Mouse (Mus musculus) left cerebral cortex, postnatal 25 days (tissue): ENCODE measurements at regions not wholly inside any gene's neighbourhood (a gene's known extent, or its start where the extent isn't known, plus 50 kb on each side); places are given as distances from the start of the nearest gene placed in this dataset.
"Not testable (repeated sequence)": the region's sequence is repeated elsewhere in the genome, so short reads cannot be mapped to it uniquely, and the experiment has no call there.

Experiments used
- DNase-seq, 2 experiments: peaks; one replicate each; pipeline ENCODE4 v3.0.0; 2022; ENCODE audit warnings: low spot score in 2 of 2, mixed read lengths in 1 of 2
- intact Hi-C: fragments of 180-260 bp; cut with DNase I; formaldehyde crosslinking; loops from one replicate; pipeline ENCODE4 v1.15.1; 2025

DNA sequence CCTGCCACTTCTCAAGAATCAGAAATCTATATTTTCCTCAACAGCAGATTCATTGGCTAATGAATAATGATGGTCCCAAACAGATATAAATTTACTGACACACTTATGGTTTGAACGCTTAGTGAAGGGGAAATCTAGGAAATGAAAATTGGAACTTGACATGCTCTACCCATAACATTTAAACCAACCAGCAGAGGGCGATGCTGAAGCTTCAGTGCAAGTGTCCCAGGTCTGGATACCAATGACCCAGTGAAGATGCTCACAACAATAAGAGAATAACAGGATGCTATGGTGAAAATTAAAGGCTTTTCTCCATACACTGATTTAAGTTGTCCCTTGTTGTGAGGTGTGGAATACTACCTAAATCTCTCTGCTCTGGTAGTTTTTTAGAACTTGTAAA is 236.0 kb upstream of the Rorb start:
- peak in 1 of 2 experiments; percentile 8 for DNase-seq
- intact Hi-C loops: no loop called here

DNA sequence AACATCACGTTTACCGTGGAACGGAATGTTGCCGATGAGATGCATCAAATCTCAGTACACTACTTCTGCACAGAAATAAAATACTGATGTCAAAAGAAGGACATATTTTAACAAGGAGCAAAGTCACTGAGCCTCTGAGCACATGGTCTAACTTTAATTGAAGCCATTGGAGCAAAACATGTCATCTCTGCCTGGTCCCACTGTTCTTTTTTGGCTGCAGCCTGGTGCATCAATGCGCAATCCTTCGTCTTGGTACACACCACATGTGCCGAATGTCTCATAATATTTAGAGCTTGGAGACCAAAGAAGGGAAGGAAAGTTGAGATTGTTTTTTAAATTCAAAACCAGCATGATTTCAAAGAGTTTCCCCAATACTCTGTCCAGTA is 233.4 kb upstream of the Rorb start:
- intact Hi-C loops: no loop called here

DNA sequence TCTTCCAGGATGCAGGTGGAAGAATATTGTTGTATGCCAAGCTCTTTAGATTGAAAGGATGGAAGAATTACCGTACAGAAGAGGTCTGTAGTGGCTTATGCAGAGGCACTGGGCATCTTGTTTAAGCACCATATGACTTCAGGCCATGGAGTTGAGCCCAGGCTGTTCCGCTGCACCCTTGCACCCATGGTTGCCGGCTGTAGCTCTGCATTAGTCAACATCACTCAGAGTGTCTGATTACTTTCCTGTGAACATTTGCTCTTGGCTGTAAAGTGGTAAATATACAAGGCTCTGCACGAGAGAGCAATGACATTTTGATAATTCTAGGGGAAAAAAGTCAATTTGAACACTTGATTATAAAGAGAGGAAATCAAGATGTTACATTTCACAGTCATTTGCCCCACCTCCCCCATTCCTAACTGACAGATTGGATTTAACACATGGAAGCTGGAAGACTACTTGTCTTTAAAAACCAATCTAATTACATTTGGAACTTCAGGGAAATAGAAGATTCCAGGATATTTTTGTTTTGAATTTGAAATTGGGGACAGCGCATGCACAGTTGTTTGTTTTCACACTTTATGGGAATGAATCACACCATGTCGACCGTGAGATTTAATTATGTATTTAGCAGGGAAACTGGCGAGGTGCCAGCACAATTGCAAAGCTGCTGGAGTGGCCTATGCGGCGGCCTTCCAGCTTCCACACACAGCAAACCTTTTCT is 232.9 kb upstream of the Rorb start:
- peak; percentile 45 to 62 for DNase-seq
- intact Hi-C loops: no loop called here

More for the DNA sequence above, 233.4 kb upstream of the Rorb start:
- no peak for DNase-seq

DNA sequence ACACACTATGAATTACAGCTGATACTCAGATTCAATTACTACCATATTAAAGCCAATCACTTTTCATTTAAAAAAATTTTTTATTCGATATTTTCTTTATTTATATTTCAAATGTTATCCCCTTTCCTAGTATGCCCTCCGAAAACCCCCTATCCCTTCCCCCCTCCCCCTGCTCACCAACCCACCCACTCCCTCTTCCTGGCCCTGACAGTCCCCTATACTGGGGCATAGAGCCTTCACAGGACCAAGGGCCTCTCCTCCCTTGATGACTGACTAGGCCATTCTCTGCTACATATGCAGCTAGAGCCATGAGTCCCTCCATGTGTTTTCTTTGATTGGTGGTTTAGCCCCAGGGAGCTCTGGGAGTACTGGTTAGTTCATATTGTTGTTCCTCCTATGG is 196.1 kb upstream of the Rorb start:
- DNase-seq, intact Hi-C loops: not testable (repeated sequence)

DNA sequence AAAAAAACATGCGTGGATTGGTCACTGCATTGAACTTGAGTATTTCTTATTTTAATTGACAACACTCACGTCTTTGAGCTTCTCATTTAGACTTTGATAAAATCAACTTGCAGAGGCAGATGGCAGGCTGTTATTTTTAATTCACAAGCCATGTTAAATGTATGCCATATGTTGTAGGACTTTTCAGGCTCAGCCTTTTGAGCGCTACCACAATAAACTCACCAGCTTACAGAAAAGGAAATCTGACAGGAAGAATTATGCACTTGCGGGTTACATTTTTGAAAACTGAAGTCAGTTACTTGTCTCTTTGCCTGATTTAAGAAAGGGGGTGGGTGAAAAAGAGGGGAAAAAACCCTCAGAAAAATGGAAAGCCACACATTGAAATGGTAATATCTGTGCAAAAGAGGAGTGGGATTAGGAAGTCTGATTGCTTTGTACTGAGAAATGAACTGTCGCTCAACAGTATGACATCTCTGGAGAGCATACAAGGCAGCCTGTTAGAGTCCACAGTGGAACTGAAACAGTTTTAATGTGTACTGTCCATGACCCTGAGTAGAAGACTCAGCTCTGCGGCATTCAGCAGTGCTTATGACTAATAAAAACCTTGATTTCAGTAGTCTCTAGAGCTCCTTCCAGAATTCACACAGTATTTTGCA is 195.6 kb upstream of the Rorb start:
- intact Hi-C loops: no loop called here
- peak; percentile 16 to 87 for DNase-seq

DNA sequence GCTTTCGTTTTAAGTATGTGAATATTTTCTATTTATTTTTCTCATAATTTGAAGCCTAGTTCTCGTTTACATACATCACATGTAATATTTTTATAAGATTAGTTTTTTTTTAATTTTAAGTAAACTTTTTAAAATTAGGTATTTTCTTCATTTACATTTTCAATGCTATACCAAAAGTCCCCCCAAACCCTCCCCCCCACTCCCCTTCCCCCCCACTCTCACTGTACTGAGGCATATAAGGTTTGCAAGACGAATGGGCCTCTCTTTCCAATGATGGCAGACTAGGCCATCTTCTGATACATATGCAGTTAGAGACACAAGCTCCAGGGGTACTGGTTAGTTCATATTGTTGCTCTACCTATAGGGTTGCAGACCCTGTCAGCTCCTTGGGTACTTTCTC is 174.9 kb upstream of the Rorb start:
- intact Hi-C loops, DNase-seq: not testable (repeated sequence)

- intact Hi-C loops: no loop called here
- peak in 1 of 2 experiments; percentile 16 for DNase-seq
Measured at GRCm38 (mm10) chr19:19246837-19247560, 136.0 kb upstream of the Rorb start.

- intact Hi-C loops: no loop called here
Measured at GRCm38 (mm10) chr19:19229305-19229994, 118.5 kb upstream of the Rorb start.

DNA sequence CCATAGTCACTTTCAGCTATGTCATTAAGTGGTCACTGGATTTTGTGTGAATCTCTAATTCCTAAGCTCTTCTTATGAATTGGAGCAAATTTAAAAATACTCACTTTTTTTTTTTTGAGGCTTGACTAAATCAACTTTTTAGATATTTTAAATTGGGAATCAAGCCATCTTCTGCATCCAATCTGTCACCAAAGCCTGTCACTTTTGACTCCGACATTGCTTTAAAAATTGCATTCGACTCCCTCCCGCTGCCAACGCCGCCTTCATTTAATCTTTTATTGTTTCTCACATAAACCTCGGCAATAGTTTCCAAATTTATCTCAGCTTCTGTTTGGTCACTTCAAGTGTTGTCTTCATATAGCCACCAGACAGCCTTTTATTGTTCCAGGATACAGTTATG is 109.8 kb upstream of the Rorb start:
- intact Hi-C loops: no loop called here
- no peak for DNase-seq

More at GRCm38 (mm10) chr19:19229305-19229994, 118.5 kb upstream of the Rorb start:
- no peak for DNase-seq

DNA sequence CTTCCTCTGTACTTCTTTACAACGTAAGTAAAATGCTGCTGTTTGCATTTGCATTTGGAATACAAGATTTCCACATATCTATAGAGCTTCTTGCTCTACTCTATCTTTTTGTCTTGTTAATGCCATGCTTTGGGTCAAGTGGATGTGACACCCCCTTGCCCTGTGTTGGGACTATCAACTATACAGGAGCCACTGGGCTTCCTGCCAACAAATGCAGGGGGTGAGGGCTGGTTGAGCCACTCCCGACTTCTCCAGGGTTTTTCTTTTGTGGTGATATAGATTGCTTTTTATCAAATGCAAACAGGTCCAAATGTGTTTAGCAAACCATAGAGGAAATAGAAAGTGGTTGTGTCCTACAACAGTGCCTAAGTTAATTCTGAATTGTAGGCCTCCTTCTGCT is 108.4 kb upstream of the Rorb start:
- DNase-seq: no peak
- intact Hi-C loops: no loop called here

DNA sequence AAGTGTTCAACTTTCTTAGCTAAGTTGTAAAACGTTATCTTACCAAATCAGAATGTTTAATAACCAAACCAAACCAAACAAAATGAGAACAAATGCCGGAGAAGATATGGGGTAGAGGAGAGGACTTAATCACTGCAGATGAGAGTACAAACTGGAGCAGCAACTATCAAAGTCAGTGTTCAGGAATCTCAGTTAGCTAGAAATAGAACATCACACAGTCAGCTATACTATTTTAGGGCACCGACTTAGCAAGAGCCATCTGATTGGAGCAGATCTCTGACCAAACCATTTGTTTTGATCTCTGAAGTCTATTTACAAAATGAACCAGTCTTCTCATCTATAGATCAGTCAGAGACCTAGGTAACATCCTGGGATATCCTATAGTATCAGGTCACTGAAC is 107.7 kb upstream of the Rorb start:
- intact Hi-C loops: no loop called here
- no peak for DNase-seq

DNA sequence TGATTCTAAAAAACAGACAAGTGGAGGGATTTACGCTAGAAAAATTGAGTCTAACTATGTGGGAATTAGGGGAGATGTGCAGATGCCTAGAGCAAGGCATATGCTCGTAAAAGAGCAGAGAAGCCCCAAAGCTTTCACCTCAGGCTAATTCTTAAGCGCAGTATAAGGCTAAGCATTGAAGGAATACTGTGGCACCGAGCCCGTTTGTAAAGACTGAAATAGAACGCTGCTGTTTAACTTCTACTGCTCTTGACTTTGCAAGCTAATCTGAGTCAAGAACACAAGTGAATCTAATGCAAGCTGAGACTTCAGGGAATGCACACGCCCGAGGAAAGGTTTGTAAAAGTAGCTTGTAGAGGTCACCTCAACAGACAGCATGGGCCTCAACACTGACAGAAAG is 88.5 kb upstream of the Rorb start:
- DNase-seq: peak in 1 of 2 experiments; percentile 35
- intact Hi-C loops: no loop called here

DNA sequence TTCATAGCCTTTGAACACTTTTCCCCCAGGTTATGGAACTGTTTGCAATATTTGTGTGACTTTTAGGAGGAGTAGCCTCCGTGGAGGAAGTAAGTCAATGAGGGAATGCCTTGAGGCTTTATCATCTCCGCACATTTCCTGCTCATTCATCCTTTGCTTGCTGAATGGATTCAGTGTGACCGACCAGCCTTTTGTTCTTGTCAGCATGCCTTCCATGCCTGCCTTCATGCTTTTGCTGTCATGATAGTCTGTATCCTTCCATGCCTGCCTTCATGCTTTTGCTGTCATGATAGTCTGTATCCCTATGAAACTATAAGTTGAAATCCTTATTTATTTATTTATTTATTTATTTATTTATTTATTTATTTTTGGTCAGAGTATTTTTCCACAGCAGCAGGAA is 87.8 kb upstream of the Rorb start:
- intact Hi-C loops: no loop called here
- no peak for DNase-seq

GRCm38 (mm10) chr19:19194728-19195127 is 83.7 kb upstream of the Rorb start:
- intact Hi-C loops: no loop called here
- DNase-seq: no peak

GRCm38 (mm10) chr19:19194306-19194705 is 83.3 kb upstream of the Rorb start:
- intact Hi-C loops: no loop called here
- no peak for DNase-seq

GRCm38 (mm10) chr19:19172767-19173166 is 61.8 kb upstream of the Rorb start:
- DNase-seq: no peak
- intact Hi-C loops: no loop called here

DNA sequence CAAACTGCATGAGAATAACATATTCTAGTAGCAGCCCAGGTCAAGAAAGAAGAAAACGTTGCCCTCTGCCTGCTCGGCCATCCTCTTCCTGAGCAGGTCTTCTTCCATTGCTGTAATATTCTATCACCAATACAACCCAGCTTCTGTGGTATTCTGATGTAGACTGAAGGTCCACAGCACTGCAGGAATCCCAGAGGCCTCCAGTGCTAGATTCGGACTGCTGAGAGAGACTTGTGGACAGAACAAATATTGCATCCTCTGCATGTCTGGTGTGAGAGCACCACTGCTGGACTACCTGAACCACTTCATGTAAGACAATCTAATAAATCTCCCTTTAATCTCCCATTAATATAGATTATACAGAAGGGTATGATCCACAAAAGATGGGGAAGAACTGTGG is 59.8 kb upstream of the Rorb start:
- DNase-seq: no peak
- intact Hi-C loops: no loop called here
